Mouse (Mus musculus) olfactory bulb, adult 2 months (tissue): ENCODE measurements around the gene Ak3. TPM values are rescaled to one million over a fixed set of nuclear protein-coding genes. Genes with fewer than 3 reads are reported as not detected.

Experiments
- H3K27ac ChIP-seq: fragments of 200-500 bp; 2 replicates; pipeline ENCODE4 v1.5.1; 2012; ENCODE audit warnings: low read depth, low read length; ENCODE audit not compliant: insufficient read depth
- H3K4me1 ChIP-seq: fragments of 200-500 bp; 2 replicates; pipeline ENCODE4 v1.6.1; 2012; ENCODE audit warnings: low read length; ENCODE audit not compliant: control insufficient read depth, insufficient read depth
- H3K4me3 ChIP-seq: fragments of 200-500 bp; 2 replicates; pipeline ENCODE4 v1.5.1; 2012; ENCODE audit warnings: mild to moderate bottlenecking, low read depth, low read length, moderate library complexity; ENCODE audit not compliant: insufficient read depth
- CTCF ChIP-seq: fragments of 200-500 bp; IDR thresholded peaks from 2 replicates; pipeline ENCODE4 v1.5.1; 2012; ENCODE audit warnings: low read depth, mild to moderate bottlenecking, low read length, moderate library complexity; ENCODE audit not compliant: insufficient read depth
- POLR2A ChIP-seq: fragments of 200-500 bp; IDR thresholded peaks from 2 replicates; pipeline ENCODE4 v1.6.1; 2012; ENCODE audit warnings: mild to moderate bottlenecking, low read depth, low read length, moderate library complexity; ENCODE audit not compliant: insufficient read depth
- WGBS: fragments of 180-500 bp; shearing (Covaris S2); methylation state at CpG from one replicate; pipeline ENCODE4 v1.1.7; 2018; 5-methylcytosine and 5-hydroxymethylcytosine counted together
- polyA plus RNA-seq: library from polyadenylated mRNA; stranded (reverse); fragments of >200 nt; gene quantifications from 2 replicates; pipeline ENCODE4 v1.2.4, GENCODE M21; 2012; ENCODE audit warnings: low replicate concordance; ENCODE audit not compliant: missing spikeins, insufficient read depth, insufficient read length

Ak3 gene
- polyA plus RNA-seq, 1 experiment = not detected

DNA sequence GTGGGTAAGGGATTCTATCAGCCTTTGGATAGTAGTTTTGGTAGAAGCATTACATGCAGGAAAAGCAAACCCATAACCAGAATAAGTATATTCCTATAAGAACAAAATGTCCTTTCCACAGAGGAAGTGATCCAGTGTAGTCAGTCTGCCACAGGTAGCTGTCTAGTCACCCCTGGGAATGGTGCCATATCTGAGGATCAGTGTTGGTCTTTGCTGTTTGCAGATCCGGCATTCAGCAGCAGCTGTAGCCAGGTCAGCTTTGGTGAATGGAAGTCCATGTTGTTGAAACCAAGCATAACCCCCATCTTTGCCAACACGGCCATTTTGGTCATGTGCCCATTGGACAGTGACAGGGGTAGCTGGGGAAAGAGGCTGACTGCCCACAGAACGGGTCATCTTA, 16.0 kb downstream of the Ak3 start:
- no peak overlapping the region for H3K4me3 ChIP-seq
- H3K27ac ChIP-seq = no peak overlapping the region
- H3K4me1 ChIP-seq = no peaks in the 10 kb centered on the region
- no peak for TF ChIP-seq CTCF
- no peak for TF ChIP-seq POLR2A
- 90% methylated on average over 3 of the region's 3 CpGs for WGBS

DNA sequence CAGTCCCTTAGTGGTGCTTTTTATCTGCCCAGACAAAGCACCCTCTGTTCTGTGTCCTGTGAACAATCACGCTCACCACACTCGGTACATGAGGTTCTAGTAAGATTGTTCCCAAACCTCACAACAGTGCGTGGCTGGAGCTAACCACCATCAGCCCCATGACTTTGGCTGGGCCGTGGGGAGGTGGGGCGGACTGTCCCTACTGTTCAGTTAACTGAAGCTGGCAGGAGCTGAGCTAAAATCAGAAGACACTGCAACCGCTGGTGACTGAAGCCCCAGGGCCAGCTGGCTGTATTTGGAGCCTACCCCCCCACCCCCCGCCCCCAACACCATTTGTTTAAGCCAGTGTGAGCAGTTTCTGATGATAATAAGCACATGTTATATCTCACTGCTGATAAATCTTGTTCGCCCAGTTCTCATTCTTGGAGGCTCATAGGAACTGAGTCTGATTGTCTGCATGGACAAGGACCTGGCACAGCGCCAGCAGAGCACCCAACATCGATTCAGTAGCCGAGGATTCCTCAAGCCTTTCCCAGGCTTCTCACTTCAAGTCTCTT, 23.3 kb downstream of the Ak3 start:
- no peak for TF ChIP-seq POLR2A
- TF ChIP-seq CTCF = no peak
- Histone ChIP-seq H3K4me1 (peaks cover 5% of the 10 kb centered on the region), H3K27ac (peak overlapping the region; percentile 54; the same call in 1 of the 2 replicates), H3K4me3 (no peak overlapping the region)
- 31% methylated on average over 11 of the region's 11 CpGs for WGBS

DNA sequence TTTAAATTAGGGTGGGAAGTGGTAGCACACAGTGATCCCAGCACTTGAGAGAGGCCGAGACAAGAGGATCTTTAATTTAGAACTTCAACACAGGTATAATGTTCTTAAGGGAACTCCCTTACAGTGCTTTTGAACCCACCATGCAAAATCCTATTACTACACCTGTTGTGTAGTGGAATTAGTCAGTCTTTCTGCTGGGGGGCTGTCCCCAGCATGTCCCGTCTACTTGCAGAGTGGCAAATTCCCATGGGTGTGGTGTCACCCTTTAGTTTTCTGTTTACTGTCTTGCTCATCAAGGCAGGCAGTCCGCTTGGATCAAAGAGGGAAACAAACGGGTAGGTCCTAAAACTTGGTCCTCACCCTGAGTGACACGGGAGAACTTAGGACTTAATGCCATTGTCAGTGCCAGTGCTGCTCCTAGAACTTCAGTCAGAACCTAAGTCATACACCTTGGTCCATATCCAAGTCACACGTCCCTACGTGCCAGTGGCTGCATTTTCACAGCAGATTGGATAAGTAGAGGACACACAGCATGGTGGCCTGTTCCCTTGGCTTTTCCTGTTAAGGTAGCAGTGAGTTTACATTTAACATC, 25.9 kb downstream of the Ak3 start:
- WGBS = 87% methylated on average over 7 of the region's 7 CpGs
- peaks cover 6% of the 10 kb centered on the region for H3K4me1 ChIP-seq
- no peak overlapping the region for H3K4me3 ChIP-seq
- TF ChIP-seq CTCF = no peak
- no peak for TF ChIP-seq POLR2A
- H3K27ac ChIP-seq = no peak overlapping the region

DNA sequence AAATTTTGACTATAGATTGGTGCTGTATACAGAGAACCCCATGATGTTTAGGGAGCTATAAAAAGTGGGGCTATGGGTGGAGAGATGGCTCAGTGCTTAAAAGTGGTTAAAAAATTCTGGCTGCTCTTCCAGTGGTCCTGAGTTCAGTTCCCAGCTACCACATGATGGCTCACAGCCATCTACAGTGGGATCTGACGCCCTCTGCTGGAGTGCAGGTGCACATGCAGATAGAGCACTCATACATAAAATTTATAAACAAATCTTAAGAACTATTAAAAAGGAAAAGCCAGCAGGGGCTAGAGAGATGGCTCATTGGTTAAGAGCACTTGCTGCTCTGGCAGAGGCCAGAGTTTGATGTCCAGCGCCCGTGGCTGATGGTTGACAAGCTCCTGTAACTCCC, 28.1 kb downstream of the Ak3 start:
- 95% methylated on average over 3 of the region's 3 CpGs for WGBS
- TF ChIP-seq POLR2A = no peak
- no peak for TF ChIP-seq CTCF
- no peak overlapping the region for H3K4me3 ChIP-seq
- no peak overlapping the region for H3K27ac ChIP-seq
- peaks cover 6% of the 10 kb centered on the region for H3K4me1 ChIP-seq

DNA sequence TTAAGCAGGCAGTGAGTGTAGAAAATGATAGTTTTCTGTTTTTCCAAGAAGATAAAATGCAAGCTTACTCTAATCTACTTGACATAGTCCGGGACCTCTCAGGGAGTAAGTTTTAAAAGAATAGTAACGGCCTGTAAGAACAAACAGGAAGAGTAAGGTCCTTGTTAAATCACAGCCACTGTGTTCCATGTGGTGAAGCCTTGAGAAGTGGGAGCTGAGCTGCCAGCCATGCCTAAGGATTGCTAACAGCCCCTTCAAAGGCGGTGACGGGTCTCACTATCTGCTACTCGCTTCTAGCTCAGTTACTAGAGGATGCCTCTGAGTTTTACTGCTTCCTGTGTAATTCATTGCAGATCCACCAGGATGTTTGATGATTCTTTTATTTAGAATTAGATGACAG, 31.0 kb downstream of the Ak3 start:
- H3K27ac ChIP-seq = no peak overlapping the region
- TF ChIP-seq POLR2A (no peak), CTCF (no peak)
- H3K4me1 ChIP-seq = 0 out of 2 replicates have a peak, but pooled peaks cover 2% of the 10 kb centered on the region
- H3K4me3 ChIP-seq = no peak overlapping the region
- WGBS = 80% methylated on average over 5 of the region's 5 CpGs

DNA sequence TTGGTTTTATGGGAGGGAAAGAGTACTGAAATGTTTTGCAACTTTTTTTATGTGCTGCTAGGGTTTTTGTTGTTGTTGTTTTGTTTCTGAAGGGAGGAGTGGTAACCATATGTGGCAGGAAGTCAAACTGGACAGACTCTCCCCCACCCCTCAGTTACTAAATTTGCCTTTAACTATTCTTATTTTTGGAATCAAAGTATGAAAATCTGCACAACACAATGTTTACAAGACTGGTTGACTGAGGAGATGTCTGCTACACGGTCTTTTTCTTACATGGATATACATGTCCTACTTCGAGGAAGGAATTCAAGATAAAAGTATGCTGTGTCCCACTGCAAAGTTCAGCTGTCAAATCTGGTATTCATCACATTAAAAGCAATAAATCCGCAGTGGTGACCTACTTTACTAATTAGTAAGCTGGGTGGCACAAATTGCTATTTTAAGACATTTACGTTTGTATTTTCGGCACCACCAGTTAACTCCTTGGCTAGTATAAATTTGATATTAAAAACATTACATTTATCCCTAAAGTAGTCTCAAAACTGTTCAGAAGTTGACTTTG, 31.5 kb downstream of the Ak3 start:
- Histone ChIP-seq H3K4me1 (0 out of 2 replicates have a peak, but pooled peaks cover 2% of the 10 kb centered on the region), H3K27ac (no peak overlapping the region), H3K4me3 (no peak overlapping the region)
- WGBS = 51% methylated on average over 5 of the region's 5 CpGs
- TF ChIP-seq POLR2A (no peak), CTCF (no peak)

DNA sequence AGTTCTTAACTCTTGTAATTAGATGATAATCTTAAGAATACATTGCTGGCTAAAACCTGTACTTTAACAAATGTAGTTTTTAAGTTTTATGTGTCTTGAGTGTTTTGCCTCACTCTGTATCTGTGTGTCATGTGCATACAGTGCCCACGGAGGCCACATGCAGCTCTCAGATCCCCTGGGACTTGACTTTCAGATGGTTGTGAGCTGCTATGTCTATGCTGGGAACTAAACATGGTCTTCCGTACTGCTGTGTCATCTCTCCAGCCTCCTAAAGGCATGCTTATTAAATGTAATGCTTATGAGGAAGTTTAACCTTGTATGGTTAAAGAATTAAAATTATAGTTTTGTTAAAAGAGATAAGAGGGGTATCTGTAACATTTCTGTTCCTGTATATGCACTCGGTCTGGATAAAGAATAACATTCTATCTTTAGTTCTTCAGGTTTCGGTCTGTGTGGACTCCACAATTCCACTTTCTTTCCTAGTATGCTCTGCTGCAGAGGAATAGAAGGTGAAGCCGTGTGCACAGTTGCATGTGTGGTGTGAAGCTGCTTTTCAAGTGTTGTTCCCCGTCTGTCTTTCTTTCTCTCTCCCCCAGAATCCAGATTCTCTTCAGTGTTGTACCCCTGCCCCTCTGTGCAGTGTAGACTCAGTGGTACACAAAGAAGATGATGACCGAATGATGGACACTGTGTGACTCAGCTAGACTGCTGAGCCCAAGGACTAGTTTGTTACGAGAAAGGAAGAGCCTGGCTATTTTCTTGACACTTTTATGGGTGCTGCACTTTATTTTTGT, 32.2 kb downstream of the Ak3 start:
- WGBS = 72% methylated on average over 8 of the region's 8 CpGs
- Histone ChIP-seq H3K4me3 (no peak overlapping the region), H3K4me1 (0 out of 2 replicates have a peak, but pooled peaks cover 2% of the 10 kb centered on the region), H3K27ac (no peak overlapping the region)
- TF ChIP-seq CTCF (no peak), POLR2A (no peak)

DNA sequence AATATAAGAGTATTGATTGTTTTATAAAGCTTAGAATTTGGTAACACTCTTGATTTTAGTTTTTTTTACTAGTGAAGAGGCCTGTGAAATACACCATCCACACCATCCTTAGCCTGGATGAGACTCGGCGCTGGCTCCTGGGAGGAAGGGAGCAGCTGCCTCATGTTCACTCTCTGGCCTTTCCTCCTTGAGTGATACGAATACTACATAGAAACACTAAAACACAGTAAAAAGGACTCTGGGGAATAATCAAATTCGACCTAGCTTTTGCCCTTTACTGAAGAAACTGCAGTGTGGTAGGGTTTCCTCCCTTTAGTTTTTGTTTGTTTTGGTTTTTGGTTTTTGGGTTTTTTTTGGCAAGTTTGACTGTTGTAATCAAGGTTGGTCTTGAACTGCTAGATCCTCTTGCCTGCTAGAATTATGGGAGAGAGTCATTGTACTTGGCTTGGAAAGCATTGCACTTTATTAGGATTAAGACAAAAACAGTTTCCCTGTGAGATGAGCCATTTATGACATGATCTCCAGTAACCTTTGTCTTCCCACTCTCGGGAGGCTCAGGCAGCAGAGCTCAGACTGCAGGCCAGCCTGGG, 33.2 kb downstream of the Ak3 start:
- TF ChIP-seq CTCF = no peak
- no peak for TF ChIP-seq POLR2A
- no peak overlapping the region for H3K4me3 ChIP-seq
- WGBS = 83% methylated on average over 5 of the region's 5 CpGs

DNA sequence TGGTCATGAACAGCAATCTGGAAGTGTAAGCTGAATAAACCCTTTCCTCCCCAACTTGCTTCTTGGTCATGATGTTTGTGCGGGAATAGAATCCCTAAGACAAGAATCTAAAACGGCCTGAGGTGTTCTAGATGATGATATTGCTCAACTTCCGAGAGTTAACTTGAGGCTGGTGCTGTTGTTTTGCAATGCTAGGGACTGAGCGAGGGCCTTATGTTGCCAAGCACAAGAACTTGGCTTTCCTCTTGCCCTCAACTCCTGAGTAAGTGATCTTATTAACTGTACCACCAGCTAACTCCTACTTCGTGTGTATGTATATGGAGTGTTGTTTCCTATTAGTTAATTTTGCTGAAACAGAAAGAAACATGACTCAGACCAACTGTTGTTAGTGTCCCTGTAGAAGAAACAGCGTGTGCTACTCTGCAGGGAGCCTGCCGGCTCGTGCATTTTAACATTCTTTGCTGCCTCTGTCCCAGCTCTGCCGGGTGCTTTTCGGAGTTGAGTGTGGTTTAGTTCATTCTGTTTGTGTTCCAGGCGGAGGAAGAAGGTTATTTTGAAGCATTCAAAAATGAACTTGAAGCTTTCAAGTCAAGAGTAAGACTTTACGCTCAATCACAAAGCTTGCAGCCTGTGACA, 36.3 kb downstream of the Ak3 start:
- no peak for TF ChIP-seq CTCF
- TF ChIP-seq POLR2A = no peak
- WGBS = 54% methylated on average over 12 of the region's 12 CpGs

More for the DNA sequence above, 33.2 kb downstream of the Ak3 start:
- no peak overlapping the region for H3K27ac ChIP-seq
- 0 out of 2 replicates have a peak, but pooled peaks cover 2% of the 10 kb centered on the region for H3K4me1 ChIP-seq

More for the DNA sequence above, 36.3 kb downstream of the Ak3 start:
- Histone ChIP-seq H3K4me3 (no peak overlapping the region), H3K27ac (no peak overlapping the region), H3K4me1 (no peaks in the 10 kb centered on the region)
